In the genomic region with DNA sequence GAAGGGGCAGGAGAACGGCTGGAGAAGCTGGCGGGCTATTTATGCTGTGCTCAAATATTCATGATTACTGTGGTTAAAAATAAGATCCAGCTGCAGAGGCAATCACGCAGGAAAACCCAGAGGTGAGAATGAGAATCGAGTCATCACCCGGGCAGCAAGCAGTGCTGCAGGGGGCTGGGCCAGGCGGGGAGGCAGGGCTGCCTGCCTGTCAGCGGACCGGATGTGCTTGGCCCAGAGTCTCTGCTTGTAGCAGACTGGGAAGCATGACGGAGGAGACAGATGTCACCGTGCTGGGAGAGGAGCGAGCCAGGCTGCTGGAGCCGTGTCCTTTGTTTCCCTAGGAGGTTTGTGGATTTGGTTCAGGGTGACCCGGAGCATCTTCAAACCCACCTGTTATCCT, we compare ENCODE assay signal across 12 mouse cellular contexts. TPM values are rescaled to one million over a fixed set of nuclear protein-coding genes. Genes with fewer than 3 reads are reported as not detected.
DNase-seq lines count a peak whose midpoint lies in the region; ATAC-seq lines count a peak whose summit lies in the region.
"Had no signal": no experiment of that assay in that cellular context is flagged by ENCODE, and none has a peak within 500 bp of the region (broad histone marks: within the 10 kb centered on the region; RNA-seq: fewer than 3 reads in every experiment).

No protein-coding gene starts in this region.

- WGBS in hindbrain, embryonic 16.5 days, result 32% methylated on average over 13 of the region's 13 CpGs
- 63% methylated on average over 13 of the region's 13 CpGs for WGBS in hindbrain, embryonic 10.5 days
- WGBS in liver, embryonic 12.5 days (ENCODE audit: insufficient replicate concordance), result 34% methylated on average over 13 of the region's 13 CpGs

- H3K4me3 ChIP-seq in hindbrain, embryonic 16.5 days (ENCODE audit: low read length), result no peak overlapping the region
- H3K4me3 ChIP-seq in hindbrain, embryonic 10.5 days, result no peak overlapping the region
- no peak overlapping the region for H3K4me3 ChIP-seq in liver, embryonic 12.5 days
- H3K4me3 ChIP-seq: limb, embryonic 13.5 days; midbrain, embryonic 12.5 days had no signal

- ATAC-seq in hindbrain, embryonic 16.5 days, result peak; percentile 60; the same call in 1 of the 2 replicates
- no peak for ATAC-seq in liver, embryonic 12.5 days
- ATAC-seq: intestine, postnatal 0 days had no signal

- H3K4me1 ChIP-seq in hindbrain, embryonic 16.5 days (ENCODE audit: control insufficient read depth, insufficient read depth, low read depth, low read length), result no peaks in the 10 kb centered on the region
- peaks cover 10% of the 10 kb centered on the region; the same call in 1 of the 2 replicates for H3K4me1 ChIP-seq in hindbrain, embryonic 10.5 days (replicated peaks)
- H3K4me1 ChIP-seq in liver, embryonic 12.5 days, result no peaks in the 10 kb centered on the region
- H3K4me1 ChIP-seq: midbrain, embryonic 12.5 days had no signal

- no peaks in the 10 kb centered on the region for H3K36me3 ChIP-seq in hindbrain, embryonic 16.5 days (ENCODE audit: control insufficient read depth, insufficient read depth, low read length)
- H3K36me3 ChIP-seq in hindbrain, embryonic 10.5 days, result no peaks in the 10 kb centered on the region
- no peaks in the 10 kb centered on the region for H3K36me3 ChIP-seq in liver, embryonic 12.5 days
- H3K36me3 ChIP-seq: limb, embryonic 13.5 days; midbrain, embryonic 12.5 days had no signal

- DNase-seq in adrenal gland, postnatal 14 days, result peak; percentile 13
- DNase-seq in adrenal gland, postnatal 4 days (ENCODE audit: low spot score in 2 of 2), result no peak
- DNase-seq in hindbrain, embryonic 10.5 days (ENCODE audit: low spot score), result no peak
- DNase-seq in right cerebral cortex, adult 2 months (ENCODE audit: low spot score in 2 of 2), result peak; percentile 13 to 21
- no peak for DNase-seq in right cerebral cortex, postnatal 14 days
- DNase-seq in right cerebral cortex, postnatal 25 days, result peak; percentile 26
- DNase-seq: adrenal gland, adult 8-10 months had no signal

- H3K27me3 ChIP-seq in hindbrain, embryonic 16.5 days (replicated peaks; ENCODE audit: control insufficient read depth, insufficient read depth, low read length), result no peaks in the 10 kb centered on the region
- no peaks in the 10 kb centered on the region for H3K27me3 ChIP-seq in hindbrain, embryonic 10.5 days (ENCODE audit: insufficient read depth, poor library complexity, severe bottlenecking)
- peaks cover 3% of the 10 kb centered on the region for H3K27me3 ChIP-seq in liver, embryonic 12.5 days (replicated peaks)
- H3K27me3 ChIP-seq: limb, embryonic 13.5 days; midbrain, embryonic 12.5 days had no signal

- H3K9ac ChIP-seq in hindbrain, embryonic 16.5 days (ENCODE audit: low read depth, low read length), result no peak overlapping the region
- H3K9ac ChIP-seq in liver, embryonic 12.5 days, result no peak overlapping the region
- H3K9ac ChIP-seq: limb, embryonic 13.5 days; midbrain, embryonic 12.5 days had no signal

- H3K27ac ChIP-seq in hindbrain, embryonic 16.5 days (ENCODE audit: low read depth, low read length), result no peak overlapping the region
- H3K27ac ChIP-seq in hindbrain, embryonic 10.5 days, result no peak overlapping the region
- H3K27ac ChIP-seq in liver, embryonic 12.5 days, result no peak overlapping the region
- H3K27ac ChIP-seq: limb, embryonic 13.5 days; midbrain, embryonic 12.5 days had no signal

- H3K4me2 ChIP-seq in hindbrain, embryonic 16.5 days (ENCODE audit: low read length), result no peak overlapping the region
- H3K4me2 ChIP-seq in liver, embryonic 12.5 days, result no peak overlapping the region
- H3K4me2 ChIP-seq: limb, embryonic 13.5 days; midbrain, embryonic 12.5 days had no signal

- H3K9me3 ChIP-seq in hindbrain, embryonic 16.5 days (ENCODE audit: control insufficient read depth, low read length), result no peaks in the 10 kb centered on the region
- H3K9me3 ChIP-seq in hindbrain, embryonic 10.5 days, result no peaks in the 10 kb centered on the region
- 0 out of 2 replicates have a peak, but pooled peaks cover 3% of the 10 kb centered on the region for H3K9me3 ChIP-seq in liver, embryonic 12.5 days (replicated peaks)
- H3K9me3 ChIP-seq: midbrain, embryonic 12.5 days had no signal

RNA-seq across cellular contexts. Expression of a gene that starts 54.7 kb away (rescaled TPM):
- 114 and 117 TPM in 2 replicates for total RNA-seq in adrenal gland, postnatal 14 days (2021)
- total RNA-seq in adrenal gland, postnatal 4 days (2021), result 100 to 1,000 TPM; 134 TPM
- polyA plus RNA-seq in hindbrain, embryonic 16.5 days (2015; fragmentation: Nextera tagmentation; extraction: Ambion mirVana), result 10.3 and 11.1 TPM in 2 replicates
- 9.9 and 11.3 TPM in 2 replicates for polyA plus RNA-seq in hindbrain, embryonic 10.5 days (2016; fragmentation: Nextera tagmentation; extraction: Ambion mirVana)
- 33.8 TPM in 2 replicates for polyA plus RNA-seq in liver, embryonic 12.5 days (2016; fragmentation: Nextera tagmentation; extraction: Ambion mirVana)

Comparison
In these comparisons a context has a peak if more than half of its experiments do, and no peak if none do; other contexts are left out.
1. DNase-seq: peak in adrenal gland, postnatal 14 days (single experiment), right cerebral cortex, adult 2 months (2 of 2) and right cerebral cortex, postnatal 25 days (single experiment); none in adrenal gland, postnatal 4 days (0 of 2), hindbrain, embryonic 10.5 days (single experiment) and right cerebral cortex, postnatal 14 days (single experiment).